Comparison of ENCODE assay signal across 20 mouse cellular contexts in genomic region chr13:101214094-101214493, GRCm38 (mm10).
DNase-seq lines count a peak whose midpoint lies in the region; ATAC-seq and TF ChIP-seq lines count a peak whose summit lies in the region.
"Had no signal": no experiment of that assay in that cellular context is flagged by ENCODE, and none has a peak within 500 bp of the region (broad histone marks: within the 10 kb centered on the region; RNA-seq: fewer than 3 reads in every experiment).

No protein-coding gene starts in this region.

- no peak overlapping the region for H3K27ac ChIP-seq in hindbrain, postnatal 0 days
- H3K27ac ChIP-seq in hindbrain, embryonic 11.5 days (ENCODE audit: low read depth, low read length) = no peak overlapping the region
- no peak overlapping the region for H3K27ac ChIP-seq in midbrain, postnatal 0 days (ENCODE audit: low read depth, low read length)
- no peak overlapping the region for H3K27ac ChIP-seq in midbrain, embryonic 16.5 days (ENCODE audit: low read length)
- H3K27ac ChIP-seq: embryonic facial prominence, embryonic 13.5 days; layer of hippocampus, adult 2 months; stomach, embryonic 15.5 days had no signal

- no peak overlapping the region for H3K9ac ChIP-seq in hindbrain, postnatal 0 days (replicated peaks; ENCODE audit: low read length)
- H3K9ac ChIP-seq in hindbrain, embryonic 11.5 days (ENCODE audit: low read depth, low read length) = no peak overlapping the region
- no peak overlapping the region for H3K9ac ChIP-seq in midbrain, postnatal 0 days (replicated peaks; ENCODE audit: low read length, poor library complexity, severe bottlenecking)
- H3K9ac ChIP-seq in midbrain, embryonic 16.5 days (ENCODE audit: low read depth, low read length) = no peak overlapping the region
- H3K9ac ChIP-seq: embryonic facial prominence, embryonic 13.5 days; liver, postnatal 0 days; stomach, embryonic 15.5 days had no signal

- H3K4me3 ChIP-seq in hindbrain, postnatal 0 days (ENCODE audit: low read length) = no peak overlapping the region
- H3K4me3 ChIP-seq in hindbrain, embryonic 11.5 days (ENCODE audit: low read depth, low read length) = no peak overlapping the region
- H3K4me3 ChIP-seq in midbrain, postnatal 0 days (ENCODE audit: low read depth, low read length) = no peak overlapping the region
- no peak overlapping the region for H3K4me3 ChIP-seq in midbrain, embryonic 16.5 days (ENCODE audit: low read depth, low read length)
- H3K4me3 ChIP-seq: embryonic facial prominence, embryonic 13.5 days; hindbrain, embryonic 10.5 days; layer of hippocampus, adult 2 months; midbrain, embryonic 10.5 days; myocyte; stomach, embryonic 15.5 days had no signal

- H3K4me2 ChIP-seq in hindbrain, postnatal 0 days (ENCODE audit: low read depth, low read length) = no peak overlapping the region
- H3K4me2 ChIP-seq in hindbrain, embryonic 11.5 days (replicated peaks; ENCODE audit: low read depth, low read length) = no peak overlapping the region
- H3K4me2 ChIP-seq in midbrain, postnatal 0 days (ENCODE audit: low read depth, low read length, poor library complexity, severe bottlenecking) = no peak overlapping the region
- H3K4me2 ChIP-seq in midbrain, embryonic 16.5 days (ENCODE audit: low read length) = no peak overlapping the region
- H3K4me2 ChIP-seq: embryonic facial prominence, embryonic 13.5 days; stomach, embryonic 15.5 days had no signal

- peak; percentile 34 to 48 for DNase-seq in cerebellum, postnatal 25 days
- peak; percentile 37 for DNase-seq in hindbrain, postnatal 0 days (ENCODE audit: low spot score)
- DNase-seq in hindbrain, embryonic 11.5 days (ENCODE audit: low spot score) = no peak
- peak; percentile 33 for DNase-seq in midbrain, postnatal 0 days (ENCODE audit: low spot score)
- DNase-seq: adrenal gland, postnatal 25 days; gastrocnemius, postnatal 25 days; layer of hippocampus, postnatal 36 days; liver, postnatal 0 days; lung, postnatal 4 days; thymus, adult 18-20 months; thymus, postnatal 4 days had no signal

- no peak for ATAC-seq in cerebellum, adult (ENCODE audit: insufficient number of reproducible peaks, low FRiP score, low TSS enrichment)
- ATAC-seq in hindbrain, postnatal 0 days = no peak
- no peak for ATAC-seq in hindbrain, embryonic 11.5 days (ENCODE audit: low FRiP score)
- ATAC-seq in midbrain, postnatal 0 days (ENCODE audit: low FRiP score) = no peak
- no peak for ATAC-seq in midbrain, embryonic 16.5 days
- no peak for ATAC-seq in monocyte, adult 5-6 weeks (replicated peaks; ENCODE audit: insufficient number of reproducible peaks, low FRiP score, low TSS enrichment, poor library complexity, severe bottlenecking)
- ATAC-seq: liver, postnatal 0 days had no signal

- peaks cover 5% of the 10 kb centered on the region; the same call in 1 of the 2 replicates for H3K4me1 ChIP-seq in hindbrain, postnatal 0 days (ENCODE audit: insufficient read depth, low read length)
- peaks cover 2% of the 10 kb centered on the region; the same call in 1 of the 2 replicates for H3K4me1 ChIP-seq in hindbrain, embryonic 11.5 days (replicated peaks; ENCODE audit: control insufficient read depth, insufficient read depth, low read length)
- no peaks in the 10 kb centered on the region for H3K4me1 ChIP-seq in midbrain, postnatal 0 days (ENCODE audit: insufficient read depth, low read length)
- H3K4me1 ChIP-seq in midbrain, embryonic 16.5 days (ENCODE audit: control insufficient read depth, insufficient read depth, low read length) = peaks cover 12% of the 10 kb centered on the region

- H3K9me3 ChIP-seq in hindbrain, postnatal 0 days (ENCODE audit: low read length) = no peaks in the 10 kb centered on the region
- H3K9me3 ChIP-seq in hindbrain, embryonic 11.5 days (ENCODE audit: control insufficient read depth, low read length) = no peaks in the 10 kb centered on the region
- no peaks in the 10 kb centered on the region for H3K9me3 ChIP-seq in midbrain, postnatal 0 days (ENCODE audit: low read length)
- H3K9me3 ChIP-seq in midbrain, embryonic 16.5 days (replicated peaks; ENCODE audit: control insufficient read depth, low read length, poor library complexity, severe bottlenecking) = no peaks in the 10 kb centered on the region
- H3K9me3 ChIP-seq: embryonic facial prominence, embryonic 13.5 days; hindbrain, embryonic 10.5 days; midbrain, embryonic 10.5 days; stomach, embryonic 15.5 days had no signal

- WGBS in hindbrain, postnatal 0 days = 65% methylated on average over 2 of the region's 2 CpGs
- 91% methylated on average over 2 of the region's 2 CpGs for WGBS in hindbrain, embryonic 11.5 days
- 82% methylated on average over 2 of the region's 2 CpGs for WGBS in midbrain, postnatal 0 days
- 78% methylated on average over 2 of the region's 2 CpGs for WGBS in midbrain, embryonic 16.5 days

- H3K36me3 ChIP-seq in hindbrain, postnatal 0 days (ENCODE audit: insufficient read depth, low read length) = no peaks in the 10 kb centered on the region
- no peaks in the 10 kb centered on the region for H3K36me3 ChIP-seq in hindbrain, embryonic 11.5 days (ENCODE audit: control insufficient read depth, insufficient read depth, low read length)
- no peaks in the 10 kb centered on the region for H3K36me3 ChIP-seq in midbrain, postnatal 0 days (ENCODE audit: insufficient read depth, low read length)
- H3K36me3 ChIP-seq in midbrain, embryonic 16.5 days (ENCODE audit: control insufficient read depth, insufficient read depth, low read length) = no peaks in the 10 kb centered on the region
- H3K36me3 ChIP-seq: embryonic facial prominence, embryonic 13.5 days; hindbrain, embryonic 10.5 days; midbrain, embryonic 10.5 days; stomach, embryonic 15.5 days had no signal

- TF ChIP-seq CTCF in hindbrain, postnatal 0 days (IDR thresholded peaks at IDR 0.05; ENCODE audit: low read depth) = no peak
- no peak for TF ChIP-seq CTCF in midbrain, postnatal 0 days (IDR thresholded peaks at IDR 0.05)

- H3K27me3 ChIP-seq in hindbrain, postnatal 0 days (ENCODE audit: insufficient read depth, low read length) = no peaks in the 10 kb centered on the region
- H3K27me3 ChIP-seq in hindbrain, embryonic 11.5 days (ENCODE audit: control insufficient read depth, insufficient read depth, low read length) = no peaks in the 10 kb centered on the region
- H3K27me3 ChIP-seq in midbrain, postnatal 0 days (ENCODE audit: insufficient read depth, low read length) = no peaks in the 10 kb centered on the region
- no peaks in the 10 kb centered on the region for H3K27me3 ChIP-seq in midbrain, embryonic 16.5 days (ENCODE audit: control insufficient read depth, insufficient read depth, low read depth, low read length)
- H3K27me3 ChIP-seq: embryonic facial prominence, embryonic 13.5 days; stomach, embryonic 15.5 days had no signal
